Mouse (Mus musculus): ENCODE measurements around the gene Tmprss6. TPM values are rescaled to one million over a fixed set of nuclear protein-coding genes. Genes with fewer than 3 reads are reported as not detected.

Tmprss6 gene
- polyA plus RNA-seq (2015; fragmentation: Illumina TruSeq; extraction: RNeasy Lipid Tissue Mini Kit (QIAGEN cat#74804); ENCODE audit: insufficient read depth, low replicate concordance): not detected

GRCm38 (mm10) chr15:78468379-78468937 is at the start of gene Tmprss6:
Gene Tmprss6 (minus strand): TSS chr15:78468634.

GRCm38 (mm10) chr15:78494968-78495406 is 26.6 kb upstream of the Tmprss6 start, which contains the start of gene Il2rb:
Gene Il2rb (minus strand): TSS chr15:78495271.

DNA sequence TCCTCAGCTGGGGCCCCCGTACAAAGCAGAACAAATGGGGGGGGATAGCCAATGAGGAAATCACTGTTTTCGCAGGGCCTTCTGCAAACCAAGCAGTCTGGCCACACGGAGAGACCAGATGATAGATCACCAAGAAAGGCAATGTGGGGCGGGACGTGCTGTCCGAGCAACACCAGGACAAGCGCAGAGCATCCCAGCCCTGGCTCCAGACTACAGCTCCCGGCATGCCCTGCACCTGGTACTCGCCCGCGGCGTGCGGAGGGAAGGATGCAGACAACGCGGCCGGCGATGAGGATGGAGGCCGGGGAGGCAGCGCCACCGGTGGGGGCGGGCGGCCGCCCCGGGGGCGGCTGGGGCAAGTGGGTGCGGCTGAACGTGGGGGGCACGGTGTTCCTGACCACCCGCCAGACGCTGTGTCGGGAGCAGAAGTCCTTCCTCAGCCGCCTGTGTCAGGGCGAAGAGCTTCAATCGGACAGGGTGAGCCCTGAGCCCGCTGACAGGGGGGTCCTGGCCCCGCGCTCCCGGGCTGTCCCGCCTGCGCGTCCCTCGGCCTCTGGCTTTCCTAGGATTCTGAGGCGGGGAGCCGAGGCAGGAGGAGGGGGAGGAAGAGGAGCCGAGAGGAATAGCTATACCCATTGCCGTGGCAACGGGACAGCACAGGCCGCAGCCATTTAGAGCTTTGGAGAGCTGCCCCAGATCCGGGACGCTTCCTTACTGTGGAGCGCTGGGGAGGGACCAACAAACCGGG is 39.9 kb downstream of the Tmprss6 start, which contains the start of gene Kctd17:
TSS of gene Kctd17 (plus strand) at position 174 of the 748 bp plus-strand sequence.

DNA sequence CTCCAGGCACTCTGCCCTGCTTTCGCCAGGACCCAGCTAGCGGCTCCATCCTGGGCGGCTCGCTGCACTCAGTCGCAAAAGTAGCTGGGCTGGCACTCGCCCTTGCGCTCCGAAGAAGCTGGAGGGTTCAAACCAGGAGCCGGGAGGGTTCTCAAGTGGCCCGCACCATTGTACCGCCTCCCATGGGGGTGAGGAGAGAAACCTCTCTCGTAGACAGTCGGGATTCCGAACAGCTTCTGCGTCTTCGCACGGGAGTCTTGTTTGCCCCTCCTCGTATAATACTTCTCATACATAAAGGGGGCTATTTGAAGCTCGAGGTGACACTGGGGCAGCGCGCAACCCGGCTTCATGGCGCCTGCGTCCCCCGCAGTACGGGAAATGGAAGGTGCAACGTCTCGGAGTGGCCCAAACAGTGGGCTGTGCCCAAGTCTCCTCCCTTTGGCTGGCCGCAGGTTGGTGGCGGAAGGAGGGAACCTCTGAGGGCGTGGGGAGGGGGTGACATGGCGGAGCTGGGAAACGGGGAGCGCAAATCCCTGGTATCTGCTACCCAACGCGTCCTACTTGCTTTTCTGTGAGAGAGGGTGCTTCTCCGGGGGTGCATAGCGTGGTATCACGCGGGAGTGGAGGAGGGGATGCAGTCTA is 62.0 kb downstream of the Tmprss6 start, which contains the start of gene Mpst:
TSS of gene Mpst (plus strand) at position 124 of the 642 bp plus-strand sequence.

GRCm38 (mm10) chr15:78405517-78406211 is 62.8 kb downstream of the Tmprss6 start, which contains the start of gene Tst:
Gene Tst (minus strand): TSS chr15:78405907.

DNA sequence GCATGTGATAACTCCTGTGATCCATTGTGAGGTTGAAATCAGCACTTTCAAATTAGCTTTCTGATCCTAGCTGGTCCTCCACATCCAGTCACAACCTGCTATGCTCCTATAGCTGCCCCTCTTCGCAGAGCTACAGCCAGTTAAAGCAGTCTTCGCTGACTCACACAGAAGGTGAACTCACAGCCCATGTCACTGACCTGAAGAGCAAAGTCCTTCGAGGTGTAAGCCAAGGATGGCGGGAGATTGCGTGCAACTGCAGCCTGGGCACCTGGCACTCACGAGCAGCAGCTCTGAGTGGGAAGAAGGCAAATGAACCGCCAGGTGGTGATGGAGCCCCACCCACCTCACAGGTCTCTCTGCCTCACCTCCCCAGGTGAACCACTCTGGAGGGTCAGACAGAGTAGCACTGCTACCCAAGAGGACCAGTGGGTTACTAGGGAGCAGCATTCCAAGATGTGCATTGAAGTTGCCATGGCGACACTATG is 72.9 kb downstream of the Tmprss6 start, which contains the start of gene Tex33:
TSS of gene Tex33 (minus strand) at position 435 of the 485 bp plus-strand sequence.

Other genes starting within 250 kb of the Tmprss6 start
- 134 TPM for gene Ncf4, start 223.8 kb downstream of the Tmprss6 start, polyA plus RNA-seq (2015; fragmentation: Illumina TruSeq; extraction: RNeasy Lipid Tissue Mini Kit (QIAGEN cat#74804); ENCODE audit: insufficient read depth, low replicate concordance)
- gene Csf2rb2, start 162.9 kb downstream of the Tmprss6 start, polyA plus RNA-seq (2015; fragmentation: Illumina TruSeq; extraction: RNeasy Lipid Tissue Mini Kit (QIAGEN cat#74804); ENCODE audit: insufficient read depth, low replicate concordance): 27.5 TPM
- 60.7 TPM for gene Csf2rb, start 142.9 kb downstream of the Tmprss6 start, polyA plus RNA-seq (2015; fragmentation: Illumina TruSeq; extraction: RNeasy Lipid Tissue Mini Kit (QIAGEN cat#74804); ENCODE audit: insufficient read depth, low replicate concordance)
- not detected for gene Tex33, start 72.7 kb downstream of the Tmprss6 start, polyA plus RNA-seq (2015; fragmentation: Illumina TruSeq; extraction: RNeasy Lipid Tissue Mini Kit (QIAGEN cat#74804); ENCODE audit: insufficient read depth, low replicate concordance)
- 3.3 TPM for gene Tst, start 62.7 kb downstream of the Tmprss6 start, polyA plus RNA-seq (2015; fragmentation: Illumina TruSeq; extraction: RNeasy Lipid Tissue Mini Kit (QIAGEN cat#74804); ENCODE audit: insufficient read depth, low replicate concordance)
- 8.1 TPM for gene Mpst, start 62.2 kb downstream of the Tmprss6 start, polyA plus RNA-seq (2015; fragmentation: Illumina TruSeq; extraction: RNeasy Lipid Tissue Mini Kit (QIAGEN cat#74804); ENCODE audit: insufficient read depth, low replicate concordance)
- 10.1 TPM for gene Kctd17, start 40.1 kb downstream of the Tmprss6 start, polyA plus RNA-seq (2015; fragmentation: Illumina TruSeq; extraction: RNeasy Lipid Tissue Mini Kit (QIAGEN cat#74804); ENCODE audit: insufficient read depth, low replicate concordance)
- gene Il2rb, start 26.6 kb upstream of the Tmprss6 start, polyA plus RNA-seq (2015; fragmentation: Illumina TruSeq; extraction: RNeasy Lipid Tissue Mini Kit (QIAGEN cat#74804); ENCODE audit: insufficient read depth, low replicate concordance): 38.7 TPM
- 8.9 TPM for gene C1qtnf6, start 62.8 kb upstream of the Tmprss6 start, polyA plus RNA-seq (2015; fragmentation: Illumina TruSeq; extraction: RNeasy Lipid Tissue Mini Kit (QIAGEN cat#74804); ENCODE audit: insufficient read depth, low replicate concordance)
- gene Sstr3, start 76.1 kb upstream of the Tmprss6 start, polyA plus RNA-seq (2015; fragmentation: Illumina TruSeq; extraction: RNeasy Lipid Tissue Mini Kit (QIAGEN cat#74804); ENCODE audit: insufficient read depth, low replicate concordance): not detected
- gene Rac2, start 104.1 kb upstream of the Tmprss6 start, polyA plus RNA-seq (2015; fragmentation: Illumina TruSeq; extraction: RNeasy Lipid Tissue Mini Kit (QIAGEN cat#74804); ENCODE audit: insufficient read depth, low replicate concordance): 232 TPM
- 128 TPM for gene Cyth4, start 128.4 kb upstream of the Tmprss6 start, polyA plus RNA-seq (2015; fragmentation: Illumina TruSeq; extraction: RNeasy Lipid Tissue Mini Kit (QIAGEN cat#74804); ENCODE audit: insufficient read depth, low replicate concordance)